Mouse (Mus musculus) MEL (cell line): ENCODE results near the gene Wdr1. TPM values are rescaled to one million over a fixed set of nuclear protein-coding genes. Genes with fewer than 3 reads are reported as not detected.

Experiments used
- DNase-seq: peaks from one replicate; pipeline ENCODE4 v3.0.0; 2011; ENCODE audit warnings: low read depth, low spot score
- H3K27ac ChIP-seq: 2 replicates; pipeline ENCODE4 v1.5.1; 2012; ENCODE audit warnings: low read depth, mild to moderate bottlenecking, control low read depth, low read length, moderate library complexity; ENCODE audit not compliant: control insufficient read depth
- H3K27me3 ChIP-seq, 2 experiments: fragments of 150-350 bp in 1 of 2; sonication (generic) in 1 of 2; 2 replicates each; pipeline ENCODE4 v1.6.1; 2012; ENCODE audit warnings: low read length in 2 of 2, mild to moderate bottlenecking in 2 of 2, improper control_type of control experiment in 1 of 2, moderate library complexity in 1 of 2; ENCODE audit not compliant: insufficient read depth in 2 of 2, control insufficient read depth in 1 of 2
- H3K36me3 ChIP-seq, 2 experiments: 2 replicates each; pipeline ENCODE4 v1.6.1; 2012 to 2014; ENCODE audit warnings: low read length in 2 of 2, improper control_type of control experiment in 1 of 2, inconsistent platforms in 1 of 2, mild to moderate bottlenecking in 1 of 2; ENCODE audit not compliant: insufficient read depth in 2 of 2, control insufficient read depth in 1 of 2
- H3K4me1 ChIP-seq, 2 experiments: fragments of 150-350 bp in 1 of 2; sonication (generic) in 1 of 2; 2 replicates each; pipeline ENCODE4 v1.6.1; 2012; ENCODE audit warnings: low read length in 2 of 2, improper control_type of control experiment in 1 of 2, mild to moderate bottlenecking in 1 of 2; ENCODE audit not compliant: insufficient read depth in 2 of 2, control insufficient read depth in 1 of 2
- H3K4me3 ChIP-seq, 2 experiments: fragments of 150-350 bp in 1 of 2; sonication (generic) in 1 of 2; 2 replicates each; pipeline ENCODE4 v1.5.1; 2012; ENCODE audit warnings: low read depth in 2 of 2, low read length in 2 of 2, mild to moderate bottlenecking in 2 of 2, moderate library complexity in 2 of 2, control low read depth in 1 of 2, improper control_type of control experiment in 1 of 2; ENCODE audit not compliant: control insufficient read depth in 1 of 2, insufficient read depth in 1 of 2
- H3K79me2 ChIP-seq: 2 replicates; pipeline ENCODE4 v1.6.1; 2012; ENCODE audit warnings: mild to moderate bottlenecking, low read length, moderate library complexity; ENCODE audit not compliant: control insufficient read depth, poor library complexity, insufficient read depth
- H3K9ac ChIP-seq: 2 replicates; pipeline ENCODE4 v1.6.1; 2012; ENCODE audit warnings: low read depth, mild to moderate bottlenecking, control low read depth, low read length, moderate library complexity; ENCODE audit not compliant: control insufficient read depth, poor library complexity, severe bottlenecking
- H3K9me3 ChIP-seq: fragments of 150-350 bp; sonication (generic); replicated peaks from 2 replicates; pipeline ENCODE4 v1.6.1; 2012; ENCODE audit warnings: mild to moderate bottlenecking, low read length, improper control_type of control experiment, moderate library complexity; ENCODE audit not compliant: insufficient read depth
- BHLHE40 ChIP-seq: IDR thresholded peaks from 2 replicates; pipeline ENCODE4 v1.6.1; 2012; ENCODE audit warnings: low read depth, mild to moderate bottlenecking, inconsistent platforms, low read length, improper control_type of control experiment, borderline replicate concordance
- CHD1 ChIP-seq: IDR thresholded peaks from 2 replicates; pipeline ENCODE4 v1.6.1; 2012; ENCODE audit warnings: low read depth, mild to moderate bottlenecking, inconsistent platforms, low read length, improper control_type of control experiment
- CTCF ChIP-seq, 3 experiments: IDR thresholded peaks in 2 of 3; conservative IDR thresholded peaks in 1 of 3; 2 replicates each; pipeline ENCODE4 v1.5.1; 2011 to 2012; ENCODE audit warnings: low read length in 3 of 3, low read depth in 2 of 3, mild to moderate bottlenecking in 2 of 3, improper control_type of control experiment in 1 of 3, inconsistent platforms in 1 of 3, mixed read lengths in 1 of 3, moderate library complexity in 1 of 3; ENCODE audit not compliant: control insufficient read depth in 1 of 3, insufficient read depth in 1 of 3, poor library complexity in 1 of 3, severe bottlenecking in 1 of 3
- ETS1 ChIP-seq: IDR thresholded peaks from 2 replicates; pipeline ENCODE4 v1.6.1; 2012; ENCODE audit warnings: low read depth, mild to moderate bottlenecking, inconsistent platforms, low read length, improper control_type of control experiment, moderate library complexity
- GATA1 ChIP-seq: IDR thresholded peaks from 2 replicates; pipeline ENCODE4 v1.6.1; 2011; ENCODE audit warnings: low read depth, low read length, improper control_type of control experiment
- JUND ChIP-seq: IDR thresholded peaks from 2 replicates; pipeline ENCODE4 v1.6.1; 2011; ENCODE audit warnings: low read depth, mild to moderate bottlenecking, improper control_type of control experiment, low read length
- KAT2A ChIP-seq: conservative IDR thresholded peaks from 2 replicates; pipeline ENCODE4 v1.6.1; 2012; ENCODE audit warnings: low read depth, low read length, improper control_type of control experiment, inconsistent platforms
- MAFK ChIP-seq: IDR thresholded peaks from 2 replicates; pipeline ENCODE4 v1.6.1; 2011; ENCODE audit warnings: low read depth, mild to moderate bottlenecking, low read length, improper control_type of control experiment, borderline replicate concordance
- MAZ ChIP-seq: IDR thresholded peaks from 2 replicates; pipeline ENCODE4 v1.6.1; 2012; ENCODE audit warnings: low read depth, mild to moderate bottlenecking, inconsistent platforms, low read length, improper control_type of control experiment
- MXI1 ChIP-seq: IDR thresholded peaks from 2 replicates; pipeline ENCODE4 v1.6.1; 2011; ENCODE audit warnings: mild to moderate bottlenecking, low read depth, low read length, improper control_type of control experiment
- MYB ChIP-seq: IDR thresholded peaks from 2 replicates; pipeline ENCODE4 v1.6.1; 2011; ENCODE audit warnings: mild to moderate bottlenecking, low read depth, low read length, improper control_type of control experiment
- MYC ChIP-seq: IDR thresholded peaks from 2 replicates; pipeline ENCODE4 v1.6.1; 2011; ENCODE audit warnings: low read depth, mild to moderate bottlenecking, low read length, improper control_type of control experiment, moderate library complexity
- NELFE ChIP-seq: IDR thresholded peaks from 2 replicates; pipeline ENCODE4 v1.6.1; 2011; ENCODE audit warnings: low read depth, low read length, improper control_type of control experiment
- NRF1 ChIP-seq: IDR thresholded peaks from 2 replicates; pipeline ENCODE4 v1.6.1; 2014; ENCODE audit warnings: low read depth, mild to moderate bottlenecking, inconsistent platforms, low read length, improper control_type of control experiment, moderate library complexity; ENCODE audit not compliant: poor library complexity, insufficient read depth, severe bottlenecking
- POLR2A ChIP-seq, 2 experiments: IDR thresholded peaks; 2 replicates each; pipeline ENCODE4 v1.6.1; 2011 to 2012; ENCODE audit warnings: low read length in 2 of 2, mild to moderate bottlenecking in 2 of 2, control low read depth in 1 of 2, improper control_type of control experiment in 1 of 2, low read depth in 1 of 2, moderate library complexity in 1 of 2; ENCODE audit not compliant: control insufficient read depth in 1 of 2, insufficient read depth in 1 of 2, poor library complexity in 1 of 2
- RAD21 ChIP-seq: IDR thresholded peaks from 2 replicates; pipeline ENCODE4 v1.6.1; 2011; ENCODE audit warnings: mild to moderate bottlenecking, low read depth, low read length, improper control_type of control experiment
- RCOR1 ChIP-seq: IDR thresholded peaks from 2 replicates; pipeline ENCODE4 v1.6.1; 2012; ENCODE audit warnings: low read depth, mild to moderate bottlenecking, inconsistent platforms, low read length, improper control_type of control experiment
- TAL1 ChIP-seq: IDR thresholded peaks from 2 replicates; pipeline ENCODE4 v1.6.1; 2012; ENCODE audit warnings: mild to moderate bottlenecking, inconsistent platforms, low read length, moderate library complexity, mixed read lengths
- USF2 ChIP-seq, 2 experiments: IDR thresholded peaks; 2 replicates each; pipeline ENCODE4 v1.6.1; 2011 to 2012; ENCODE audit warnings: improper control_type of control experiment in 2 of 2, low read length in 2 of 2, borderline replicate concordance in 1 of 2, inconsistent platforms in 1 of 2, low read depth in 1 of 2, mild to moderate bottlenecking in 1 of 2; ENCODE audit not compliant: insufficient read depth in 1 of 2
- ZC3H11A ChIP-seq: IDR thresholded peaks from 2 replicates; pipeline ENCODE4 v1.6.1; 2012; ENCODE audit warnings: low read depth, mild to moderate bottlenecking, inconsistent platforms, low read length, improper control_type of control experiment
- ZMIZ1 ChIP-seq: IDR thresholded peaks from 2 replicates; pipeline ENCODE4 v1.6.1; 2012; ENCODE audit warnings: low read depth, mild to moderate bottlenecking, inconsistent platforms, low read length, improper control_type of control experiment, moderate library complexity
- ZNF384 ChIP-seq: IDR thresholded peaks from 2 replicates; pipeline ENCODE4 v1.6.1; 2012; ENCODE audit warnings: low read depth, mild to moderate bottlenecking, inconsistent platforms, low read length, improper control_type of control experiment
- polyA plus RNA-seq, 2 experiments: library from polyadenylated mRNA; stranded (reverse) in 1 of 2; unstranded in 1 of 2; fragments of >175 nt in 1 of 2; fragments of >200 nt in 1 of 2; gene quantifications; 2 replicates each; pipeline versions ENCODE4 v1.2.1 to v1.2.4; 2012; ENCODE audit warnings: low replicate concordance in 2 of 2, low read depth in 1 of 2; ENCODE audit not compliant: insufficient read length in 2 of 2, insufficient read depth in 1 of 2, missing spikeins in 1 of 2
- total RNA-seq: library from RNA; depleted of rRNA; stranded (reverse); fragments of 300-350 nt; gene quantifications from 2 replicates; pipeline ENCODE4 v1.2.3, GENCODE M21; 2012

Wdr1 gene
- total and polyA plus RNA-seq, 3 experiments: 144 to 174 TPM; not detected in 1

DNA sequence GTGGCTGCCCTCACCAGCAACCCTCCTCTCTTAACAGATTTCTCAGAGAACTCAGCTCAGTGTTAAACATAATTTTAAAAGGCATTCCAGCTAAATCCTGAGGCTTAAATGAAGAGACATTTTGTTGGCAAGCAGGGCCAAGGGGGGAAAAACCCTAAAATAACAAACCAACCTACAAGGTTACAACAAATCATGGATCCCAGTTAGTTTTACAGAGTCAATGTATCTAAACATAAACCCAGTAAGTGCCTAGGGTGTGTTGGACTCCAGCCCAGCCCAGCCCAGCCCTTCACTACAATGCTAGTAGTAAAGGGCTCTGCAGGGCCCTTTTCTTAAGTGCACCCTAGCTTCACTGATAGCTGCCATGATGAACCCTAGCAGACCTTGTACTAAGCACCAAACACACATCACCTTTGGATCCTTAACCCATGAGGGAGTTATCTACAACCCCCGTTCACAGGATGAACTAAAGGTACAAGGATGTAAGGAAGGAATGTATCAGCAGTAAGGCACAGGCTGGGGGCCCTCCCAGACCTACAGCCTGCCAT lies 12.7 kb downstream of the Wdr1 start:
- H3K9ac ChIP-seq: no peak overlapping the region
- peaks cover 0 to 42% of the 10 kb centered on the region in 2 experiments; a peak in 2 of 4 replicates for H3K36me3 ChIP-seq
- no peaks in the 10 kb centered on the region for H3K9me3 ChIP-seq
- H3K4me1 ChIP-seq: peaks cover 0 to 7% of the 10 kb centered on the region in 2 experiments; a peak in 2 of 4 replicates
- H3K79me2 ChIP-seq: peaks cover 17% of the 10 kb centered on the region
- no peak overlapping the region for H3K27ac ChIP-seq
- TF ChIP-seq MYB (no peak), ZMIZ1 (no peak), KAT2A (no peak), TAL1 (no peak), NRF1 (no peak), RCOR1 (no peak), MYC (no peak), RAD21 (no peak), MAFK (no peak), NELFE (no peak), CHD1 (no peak)
- no peak overlapping the region for H3K4me3 ChIP-seq
- no peaks in the 10 kb centered on the region for H3K27me3 ChIP-seq
- no peak for DNase-seq

DNA sequence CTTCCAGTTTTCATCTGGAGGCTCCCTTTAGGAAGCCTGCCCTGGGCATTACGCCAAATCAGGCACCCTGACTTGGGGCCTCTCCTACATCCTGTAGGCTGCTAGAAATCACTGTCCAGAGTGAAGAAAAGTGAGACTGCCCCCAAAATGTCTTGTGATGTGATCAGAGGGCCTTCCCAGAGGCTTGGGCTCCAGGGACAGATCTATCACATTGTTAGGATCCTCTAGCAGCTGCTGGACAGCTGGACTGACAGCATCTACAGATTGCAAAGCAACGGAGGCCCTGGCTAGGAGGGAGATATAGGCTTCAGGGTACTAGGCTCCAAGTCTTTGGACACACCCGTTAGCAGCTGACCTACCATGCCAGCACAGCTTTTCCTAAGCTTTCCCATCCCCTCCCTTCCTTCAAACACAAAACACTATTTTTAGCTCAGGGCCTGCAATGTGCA lies 13.5 kb downstream of the Wdr1 start:
- TF ChIP-seq MXI1 (no peak), POLR2A (IDR thresholded peaks at IDR 0.05; ENCODE audit: control insufficient read depth in 1 of 2, insufficient read depth in 1 of 2, low read depth in 1 of 2, low read length in 2 of 2, poor library complexity in 1 of 2) (no peak), MAZ (no peak), NRF1 (no peak), ZC3H11A (no peak), ETS1 (no peak), ZNF384 (no peak), USF2 (IDR thresholded peaks at IDR 0.05; ENCODE audit: borderline replicate concordance in 1 of 2, insufficient read depth in 1 of 2, low read depth in 1 of 2, low read length in 2 of 2) (no peak), GATA1 (no peak), CTCF (IDR thresholded peaks at IDR 0.05 in 2 of 3, conservative IDR thresholded peaks at IDR 0.05 in 1 of 3; ENCODE audit: control insufficient read depth in 1 of 3, insufficient read depth in 1 of 3, low read depth in 2 of 3, low read length in 3 of 3, poor library complexity in 1 of 3, severe bottlenecking in 1 of 3) (no peak), MYC (no peak), JUND (no peak), BHLHE40 (no peak), TAL1 (no peak)
- Histone ChIP-seq H3K4me3 (no peak overlapping the region), H3K27ac (no peak overlapping the region), H3K9ac (no peak overlapping the region), H3K79me2 (peaks cover 10% of the 10 kb centered on the region), H3K4me1 (peaks cover 0 to 7% of the 10 kb centered on the region in 2 experiments; a peak in 2 of 4 replicates), H3K36me3 (peaks cover 0 to 43% of the 10 kb centered on the region in 2 experiments; a peak in 2 of 4 replicates), H3K27me3 (no peaks in the 10 kb centered on the region), H3K9me3 (no peaks in the 10 kb centered on the region)
- no peak for DNase-seq
